Mouse (Mus musculus) stomach, postnatal 0 days (tissue): ENCODE measurements around the gene Nudt2.

Experiments used
- CTCF ChIP-seq: IDR thresholded peaks from 2 replicates; pipeline ENCODE4 v1.5.1; 2016; ENCODE audit warnings: antibody characterized with exemption, low read depth, mild to moderate bottlenecking, moderate library complexity
- EP300 ChIP-seq: optimal IDR thresholded peaks from 2 replicates; pipeline ENCODE3; 2016; ENCODE audit warnings: antibody characterized with exemption

DNA sequence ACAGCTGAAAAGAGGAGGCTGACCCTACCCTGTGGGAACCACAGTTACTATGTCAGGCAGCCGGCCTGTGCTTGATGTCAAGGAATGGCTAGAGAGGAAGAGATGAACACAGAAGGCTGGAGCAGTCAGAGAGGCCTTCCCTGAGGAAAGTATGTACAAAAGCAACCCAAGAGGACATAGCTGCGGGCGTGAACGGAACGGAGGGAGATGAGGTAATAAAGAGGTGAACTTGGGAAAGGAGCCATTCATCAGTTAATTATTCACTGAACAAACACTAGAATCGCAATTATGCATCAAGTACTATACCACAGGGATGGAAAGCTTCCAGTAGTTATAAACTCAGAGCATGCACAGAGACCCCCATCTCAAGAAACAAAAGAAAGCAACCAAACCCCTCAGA, 57.2 kb downstream of the Nudt2 start:
- TF ChIP-seq CTCF (no peak), EP300 (no peak)
